Mouse (Mus musculus) hindbrain, embryonic 16.5 days (tissue): ENCODE measurements around the gene Irak2. TPM values are rescaled to one million over a fixed set of nuclear protein-coding genes. Genes with fewer than 3 reads are reported as not detected.

Experiments
- ATAC-seq: fragments of 200-750 bp; cut with Nextera tagmentation; 2 replicates; pipeline ENCODE4 v1.8.0; 2017; ENCODE audit warnings: moderate TSS enrichment, moderate library complexity
- H3K27ac ChIP-seq: fragments of 300-500 bp; sonication (generic); 2 replicates; pipeline ENCODE4 v1.5.1; 2014; ENCODE audit warnings: low read depth, mild to moderate bottlenecking, control low read depth, low read length, moderate library complexity
- H3K27me3 ChIP-seq: fragments of 300-500 bp; sonication (generic); replicated peaks from 2 replicates; pipeline ENCODE4 v1.6.1; 2014; ENCODE audit warnings: low read length; ENCODE audit not compliant: control insufficient read depth, insufficient read depth
- H3K36me3 ChIP-seq: fragments of 300-500 bp; sonication (generic); 2 replicates; pipeline ENCODE4 v1.6.1; 2014; ENCODE audit warnings: mild to moderate bottlenecking, low read length, moderate library complexity, mixed read lengths; ENCODE audit not compliant: control insufficient read depth, insufficient read depth
- H3K4me1 ChIP-seq: fragments of 300-500 bp; sonication (generic); 2 replicates; pipeline ENCODE4 v1.6.1; 2014; ENCODE audit warnings: low read depth, low read length; ENCODE audit not compliant: control insufficient read depth, insufficient read depth
- H3K4me2 ChIP-seq: fragments of 300-500 bp; sonication (generic); 2 replicates; pipeline ENCODE4 v1.6.1; 2014; ENCODE audit warnings: mild to moderate bottlenecking, low read length, control low read depth, moderate library complexity
- H3K4me3 ChIP-seq: fragments of 300-500 bp; sonication (generic); 2 replicates; pipeline ENCODE4 v1.5.1; 2014; ENCODE audit warnings: mild to moderate bottlenecking, low read length, control low read depth, moderate library complexity
- H3K9ac ChIP-seq: fragments of 300-500 bp; sonication (generic); 2 replicates; pipeline ENCODE4 v1.6.1; 2014; ENCODE audit warnings: low read depth, mild to moderate bottlenecking, control low read depth, low read length, moderate library complexity
- H3K9me3 ChIP-seq: fragments of 300-500 bp; sonication (generic); 2 replicates; pipeline ENCODE4 v1.6.1; 2014; ENCODE audit warnings: mild to moderate bottlenecking, low read length, moderate library complexity; ENCODE audit not compliant: control insufficient read depth
- WGBS: fragments of 180-500 bp; shearing (Covaris S2); extraction: QIAGEN DNeasy Blood & Tissue Kit; methylation state at CpG from one replicate; pipeline ENCODE4 v1.1.7; 2014; 5-methylcytosine and 5-hydroxymethylcytosine counted together
- microRNA-seq: library from miRNA; unstranded; fragments of <30 nt; microRNA quantifications from one replicate; pipeline ENCODE4, GENCODE M21; 2017
- polyA plus RNA-seq: library from polyadenylated mRNA; unstranded; fragments of >200 nt; fragmentation: Nextera tagmentation; extraction: Ambion mirVana; gene quantifications from 2 replicates; pipeline ENCODE4 v1.2.1, GENCODE M21; 2015

Gene Irak2
- polyA plus RNA-seq, 1 experiment from 2014 or later: 2.8 TPM

- no peak overlapping the region for H3K27ac ChIP-seq
- ATAC-seq: no peak
- 92% methylated on average over 3 of the region's 3 CpGs for WGBS
Measured at GRCm38 (mm10) chr6:113731296-113731695, 93.0 kb downstream of the Irak2 start.

DNA sequence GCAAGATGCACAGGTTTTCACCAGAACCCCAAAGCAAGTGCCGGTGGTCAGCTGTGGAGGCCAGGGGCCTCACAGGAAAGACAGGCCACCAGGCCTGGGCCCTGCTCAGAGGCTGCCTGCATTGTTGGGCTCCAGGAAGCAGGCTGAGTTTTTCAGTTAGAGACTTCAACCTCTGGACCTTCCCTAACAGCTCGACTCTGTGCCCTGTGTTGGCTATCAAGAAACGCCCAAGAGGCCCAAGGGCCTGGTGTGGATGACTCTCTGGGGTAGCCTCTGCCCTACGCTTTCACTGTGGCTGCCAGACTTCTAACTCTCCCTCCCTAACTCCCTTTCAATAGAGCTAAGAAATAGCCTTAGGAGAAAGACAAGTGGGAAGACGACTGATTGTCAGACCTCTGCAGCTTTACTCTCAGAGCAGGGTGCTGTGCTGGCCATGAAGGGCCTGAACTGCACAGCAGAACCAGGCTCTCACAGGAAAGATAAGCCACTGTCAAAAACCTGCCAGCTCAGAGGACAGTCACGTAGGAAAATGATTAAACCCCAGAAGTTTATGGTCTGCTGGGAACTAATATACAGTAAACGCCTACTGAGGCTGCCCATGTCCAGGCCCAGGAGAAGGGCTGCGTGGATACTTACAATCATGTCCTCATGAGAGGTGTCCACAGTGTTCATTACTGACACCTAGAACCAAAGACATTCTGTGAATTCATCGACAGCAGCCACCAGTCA lies 99.2 kb downstream of the Irak2 start:
- WGBS: 90% methylated on average over 9 of the region's 9 CpGs
- Histone ChIP-seq H3K36me3 (peaks cover 34% of the 10 kb centered on the region), H3K9me3 (no peaks in the 10 kb centered on the region), H3K4me2 (no peak overlapping the region), H3K27me3 (no peaks in the 10 kb centered on the region), H3K9ac (no peak overlapping the region), H3K4me3 (no peak overlapping the region), H3K4me1 (peaks cover 9% of the 10 kb centered on the region), H3K27ac (no peak overlapping the region)
- no peak for ATAC-seq

More at GRCm38 (mm10) chr6:113731296-113731695, 93.0 kb downstream of the Irak2 start:
- Histone ChIP-seq H3K4me2 (no peak overlapping the region), H3K4me3 (no peak overlapping the region), H3K27me3 (no peaks in the 10 kb centered on the region), H3K4me1 (no peaks in the 10 kb centered on the region), H3K36me3 (peaks cover 62% of the 10 kb centered on the region), H3K9me3 (no peaks in the 10 kb centered on the region), H3K9ac (no peak overlapping the region)

GRCm38 (mm10) chr6:113740236-113741217 lies 102.3 kb downstream of the Irak2 start, which contains the start of gene Sec13:
Gene Sec13, minus strand, starts transcription at chr6:113740743.
- H3K4me1 ChIP-seq: peaks cover 9% of the 10 kb centered on the region
- peaks cover 19% of the 10 kb centered on the region for H3K36me3 ChIP-seq
- 7% methylated on average over 41 of the region's 41 CpGs for WGBS
- ATAC-seq: peak; percentile 89
- H3K9me3 ChIP-seq: no peaks in the 10 kb centered on the region
- H3K27me3 ChIP-seq: no peaks in the 10 kb centered on the region
- H3K27ac ChIP-seq: peak within 1 kb of the TSS; percentile 77
- peak within 1 kb of the TSS; percentile 50 for H3K4me3 ChIP-seq
- H3K9ac ChIP-seq: peak within 1 kb of the TSS; percentile 89
- H3K4me2 ChIP-seq: peak within 1 kb of the TSS; percentile 84

DNA sequence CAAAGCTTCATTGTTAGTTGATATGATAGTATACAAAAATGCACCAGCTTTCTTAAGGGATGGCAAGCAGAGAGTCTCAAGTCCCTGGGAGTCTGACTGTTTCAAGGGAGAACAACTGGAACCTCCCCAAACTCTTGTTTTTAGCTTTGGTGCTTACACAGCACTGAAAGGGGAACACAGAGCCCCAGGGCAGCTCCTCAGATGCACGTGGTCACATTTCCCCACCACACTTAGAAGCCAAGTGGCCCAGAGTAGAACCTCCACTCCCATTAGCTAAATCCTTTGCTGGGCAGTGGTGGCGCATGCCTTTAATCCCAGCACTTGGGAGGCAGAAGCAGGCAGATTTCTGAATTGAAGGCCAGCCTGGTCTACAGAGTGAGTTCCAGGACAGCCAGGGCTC lies 103.2 kb downstream of the Irak2 start:
- WGBS: 73% methylated on average over 2 of the region's 2 CpGs
- peaks cover 9% of the 10 kb centered on the region for H3K4me1 ChIP-seq
- no peak overlapping the region for H3K4me3 ChIP-seq
- no peaks in the 10 kb centered on the region for H3K27me3 ChIP-seq
- H3K4me2 ChIP-seq: no peak overlapping the region
- no peaks in the 10 kb centered on the region for H3K9me3 ChIP-seq
- H3K27ac ChIP-seq: no peak overlapping the region
- ATAC-seq: no peak
- H3K36me3 ChIP-seq: peaks cover 13% of the 10 kb centered on the region
- H3K9ac ChIP-seq: no peak overlapping the region

GRCm38 (mm10) chr6:113742321-113742720 lies 104.1 kb downstream of the Irak2 start:
- H3K36me3 ChIP-seq: peaks cover 8% of the 10 kb centered on the region
- 95% methylated on average over 1 of the region's 1 CpGs for whole genome bisulfite sequencing
- H3K9ac ChIP-seq: no peak overlapping the region
- H3K4me2 ChIP-seq: no peak overlapping the region
- H3K27me3 ChIP-seq: no peaks in the 10 kb centered on the region
- peaks cover 9% of the 10 kb centered on the region for H3K4me1 ChIP-seq
- no peak overlapping the region for H3K4me3 ChIP-seq
- H3K9me3 ChIP-seq: no peaks in the 10 kb centered on the region
- no peak for ATAC-seq
- H3K27ac ChIP-seq: no peak overlapping the region

- no peak for ATAC-seq
- H3K36me3 ChIP-seq: peaks cover 7% of the 10 kb centered on the region
- H3K27ac ChIP-seq: no peak overlapping the region
- H3K9ac ChIP-seq: no peak overlapping the region
- H3K9me3 ChIP-seq: no peaks in the 10 kb centered on the region
- H3K27me3 ChIP-seq: no peaks in the 10 kb centered on the region
- 54% methylated on average over 1 of the region's 1 CpGs for WGBS
- no peak overlapping the region for H3K4me3 ChIP-seq
- peaks cover 9% of the 10 kb centered on the region for H3K4me1 ChIP-seq
- no peak overlapping the region for H3K4me2 ChIP-seq
Measured at GRCm38 (mm10) chr6:113743111-113743510, 104.8 kb downstream of the Irak2 start.

Small RNAs within 50 kb of the gene (microRNA-seq; reads per million reads assigned to microRNA genes)
- not detected for gene Mir7042

Other genes starting within 250 kb of the Irak2 start
- 9.2 and 11.8 TPM in 2 replicates for gene Ttll3, start 249.2 kb upstream of the Irak2 start, polyA plus RNA-seq
- 21.5 and 21.7 TPM in 2 replicates for gene Rpusd3, start 219.1 kb upstream of the Irak2 start, polyA plus RNA-seq
- gene Cidec, start 202.7 kb upstream of the Irak2 start, polyA plus RNA-seq: 0.21 TPM in 1 of 2 replicates, not detected in the other
- gene Jagn1, start 195.9 kb upstream of the Irak2 start, polyA plus RNA-seq: 95.2 and 106 TPM in 2 replicates
- 0.26 and 0.34 TPM in 2 replicates for gene Il17re, start 180.0 kb upstream of the Irak2 start, polyA plus RNA-seq
- gene Il17rc, start 167.0 kb upstream of the Irak2 start, polyA plus RNA-seq: 4.4 and 5.9 TPM in 2 replicates
- 92.9 and 96.4 TPM in 2 replicates for gene Creld1, start 155.2 kb upstream of the Irak2 start, polyA plus RNA-seq
- gene Prrt3, start 136.5 kb upstream of the Irak2 start, polyA plus RNA-seq: 14.2 and 14.5 TPM in 2 replicates
- gene Emc3, start 106.8 kb upstream of the Irak2 start, polyA plus RNA-seq: 120 and 124 TPM in 2 replicates
- 1.9 and 2.1 TPM in 2 replicates for gene Fancd2, start 106.8 kb upstream of the Irak2 start, polyA plus RNA-seq
- 0.21 and 0.22 TPM in 2 replicates for gene Fancd2os, start 37.8 kb upstream of the Irak2 start, polyA plus RNA-seq
- 246 and 270 TPM in 2 replicates for gene Brk1, start 33.7 kb upstream of the Irak2 start, polyA plus RNA-seq
- 73.0 and 74.5 TPM in 2 replicates for gene Vhl, start 14.5 kb upstream of the Irak2 start, polyA plus RNA-seq
- 0.56 and 1.3 TPM in 2 replicates for gene Tatdn2, start 58.6 kb downstream of the Irak2 start, polyA plus RNA-seq
- 0.93 and 1.2 TPM in 2 replicates for gene Ghrl, start 81.4 kb downstream of the Irak2 start, polyA plus RNA-seq
- 197 TPM in 2 replicates for gene Sec13, start 102.3 kb downstream of the Irak2 start, polyA plus RNA-seq